Mouse (Mus musculus): ENCODE data around the gene Sfmbt1.

GRCm38 (mm10) chr14:30699656-30700055 is 15.0 kb upstream of the Sfmbt1 start:
- TF ChIP-seq CTCF (IDR thresholded peaks at IDR 0.05; ENCODE audit: low read depth, low read length) (peak; percentile 94), POLR2A (IDR thresholded peaks at IDR 0.05; ENCODE audit: extremely low read depth, insufficient read depth, low read length) (no peak)
